Mouse (Mus musculus) common myeloid progenitor, adult 5-6 weeks (primary cell): ENCODE measurements around the gene Trim54. TPM values are rescaled to one million over a fixed set of nuclear protein-coding genes. Genes with fewer than 3 reads are reported as not detected.

ENCODE experiments used
- ATAC-seq: replicated peaks from 2 replicates; pipeline ENCODE4 v1.8.0; 2016; ENCODE audit warnings: low read depth, mild to moderate bottlenecking, moderate TSS enrichment, inconsistent platforms; ENCODE audit not compliant: poor library complexity, severe bottlenecking
- total RNA-seq: library from RNA; stranded (forward); fragments of 200-1000, 187-1606 nt; gene quantifications from 2 replicates; pipeline ENCODE4 v1.2.3, GENCODE M21; 2017

Trim54 gene
- total RNA-seq, 1 experiment from 2014 or later, result not detected

DNA sequence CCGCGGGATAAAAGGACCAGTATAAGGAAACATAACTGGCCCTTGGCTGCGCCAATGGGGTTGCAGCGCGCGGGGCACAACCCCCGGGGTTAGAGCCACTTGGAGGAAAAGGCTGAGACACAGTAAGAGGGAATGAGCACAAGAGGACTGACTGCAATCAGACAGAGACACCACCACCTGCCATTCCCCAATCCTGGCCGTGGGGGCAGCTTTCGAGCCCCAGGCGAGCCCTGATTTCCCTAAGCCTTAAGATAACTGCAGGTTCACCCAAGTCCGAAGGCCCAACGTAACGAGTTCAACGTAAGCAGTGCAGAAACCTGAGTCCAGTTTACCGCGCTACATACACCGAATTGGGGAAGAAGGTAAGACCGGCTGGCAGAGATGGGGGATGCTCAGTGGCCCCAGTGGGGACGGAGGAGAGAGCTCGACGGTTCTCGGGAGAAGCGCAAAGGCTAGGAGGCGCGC, 62.8 kb downstream of the Trim54 start:
- ATAC-seq, result peak; percentile 40

DNA sequence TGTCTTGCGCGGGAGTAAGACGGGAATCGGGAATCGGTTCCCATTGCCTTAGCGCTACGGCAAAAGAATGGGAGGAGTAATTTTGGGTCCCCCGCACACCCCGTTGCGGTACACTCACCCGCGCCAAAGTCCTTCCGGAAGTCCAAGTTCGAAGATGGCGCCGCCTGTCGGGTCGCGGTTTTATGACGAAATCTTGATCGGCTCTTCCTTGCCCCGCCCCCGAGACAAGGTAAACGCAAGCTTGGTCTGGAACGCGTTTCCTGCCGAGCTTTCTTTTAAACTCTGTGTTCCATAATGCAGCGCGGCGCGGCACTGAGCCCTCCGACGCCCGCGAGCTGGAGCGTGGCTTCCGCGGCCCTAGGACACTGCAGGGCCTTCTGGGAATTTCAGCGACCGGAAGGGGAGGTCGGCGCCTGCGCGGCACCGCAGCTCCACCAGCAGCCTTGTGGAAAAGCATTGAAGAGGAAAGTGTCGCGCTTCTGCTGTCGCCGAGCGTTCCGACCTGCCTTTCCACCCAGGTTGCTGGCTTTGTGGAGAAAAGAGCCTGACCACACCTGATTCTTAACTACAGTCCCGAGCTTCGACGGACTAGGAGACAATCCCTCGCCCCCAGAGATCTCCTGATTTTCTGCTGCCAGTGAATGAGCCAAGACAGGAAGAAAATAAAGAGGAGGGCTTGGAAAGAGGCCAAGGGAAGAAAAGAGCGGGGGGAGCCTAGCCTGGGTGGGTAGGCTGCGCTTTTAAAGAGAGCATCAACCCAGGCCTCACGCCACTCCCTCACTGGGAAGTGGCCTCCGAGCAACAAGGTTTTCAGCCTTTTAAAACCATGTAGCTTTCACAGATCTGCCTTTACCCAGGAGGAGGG, 63.5 kb downstream of the Trim54 start, which contains the start of the genes Gm29609 and Gtf3c2:
Gm29609 (minus strand) TSS at position 146 of the 865 bp plus-strand sequence.
Gtf3c2 (minus strand) TSS at position 379 of the 865 bp plus-strand sequence.
- peak; percentile 94 for ATAC-seq

- ATAC-seq, result no peak
Observed at GRCm38 (mm10) chr5:31181183-31181770, 64.8 kb downstream of the Trim54 start.

GRCm38 (mm10) chr5:31183678-31184077, 67.2 kb downstream of the Trim54 start:
- no peak for ATAC-seq

Other genes with a start within 250 kb of the Trim54 start
- 13.8 and 18.5 TPM in 2 replicates for gene Tmem214, start 248.7 kb upstream of the Trim54 start, total RNA-seq
- gene Agbl5, start 228.0 kb upstream of the Trim54 start, total RNA-seq, result 16.1 and 30.6 TPM in 2 replicates
- 227 and 230 TPM in 2 replicates for gene Ost4, start 208.9 kb upstream of the Trim54 start, total RNA-seq
- 58.2 and 87.3 TPM in 2 replicates for gene Emilin1, start 203.3 kb upstream of the Trim54 start, total RNA-seq
- gene Khk, start 195.3 kb upstream of the Trim54 start, total RNA-seq, result 85.4 and 99.2 TPM in 2 replicates
- gene Cgref1, start 171.1 kb upstream of the Trim54 start, total RNA-seq, result not detected in 2 replicates
- 23.0 and 48.0 TPM in 2 replicates for gene Preb, start 156.4 kb upstream of the Trim54 start, total RNA-seq
- gene Tcf23, start 148.1 kb upstream of the Trim54 start, total RNA-seq, result not detected in 2 replicates
- 49.7 and 66.4 TPM in 2 replicates for gene Atraid, start 68.4 kb upstream of the Trim54 start, total RNA-seq
- gene Slc5a6, start 67.8 kb upstream of the Trim54 start, total RNA-seq, result 4.5 and 5.3 TPM in 2 replicates
- 56.5 and 59.6 TPM in 2 replicates for gene Cad, start 61.9 kb upstream of the Trim54 start, total RNA-seq
- not detected in 2 replicates for gene Dnajc5g, start 10.4 kb upstream of the Trim54 start, total RNA-seq
- not detected in 2 replicates for gene Slc30a3, start 8.5 kb upstream of the Trim54 start, total RNA-seq
- gene Ucn, start 22.1 kb downstream of the Trim54 start, total RNA-seq, result not detected in 2 replicates
- 22.0 TPM in 2 replicates for gene Mpv17, start 37.5 kb downstream of the Trim54 start, total RNA-seq
- 2.5 TPM in 1 of 2 replicates, not detected in the other for gene Gm29609, start 63.2 kb downstream of the Trim54 start, total RNA-seq
- 55.5 and 83.8 TPM in 2 replicates for gene Gtf3c2, start 63.4 kb downstream of the Trim54 start, total RNA-seq
- 38.3 and 46.8 TPM in 2 replicates for gene Snx17, start 76.5 kb downstream of the Trim54 start, total RNA-seq
- 32.4 and 39.6 TPM in 2 replicates for gene Eif2b4, start 76.7 kb downstream of the Trim54 start, total RNA-seq
- gene Zfp513, start 85.6 kb downstream of the Trim54 start, total RNA-seq, result 5.8 and 6.5 TPM in 2 replicates
- 208 and 271 TPM in 2 replicates for gene Ppm1g, start 104.0 kb downstream of the Trim54 start, total RNA-seq
- 84.4 and 94.5 TPM in 2 replicates for gene Nrbp1, start 124.2 kb downstream of the Trim54 start, total RNA-seq
- gene Gm9970, start 124.5 kb downstream of the Trim54 start, total RNA-seq, result not detected in 2 replicates
- gene Krtcap3, start 135.0 kb downstream of the Trim54 start, total RNA-seq, result 0.78 and 4.4 TPM in 2 replicates
- 32.7 and 48.5 TPM in 2 replicates for gene Ift172, start 174.4 kb downstream of the Trim54 start, total RNA-seq
- 1.5 TPM in 1 of 2 replicates, not detected in the other for gene Fndc4, start 179.4 kb downstream of the Trim54 start, total RNA-seq
- not detected in 2 replicates for gene Gckr, start 180.7 kb downstream of the Trim54 start, total RNA-seq